Mouse (Mus musculus): ENCODE data around the gene Tor1aip1.

Tor1aip1 gene

DNA sequence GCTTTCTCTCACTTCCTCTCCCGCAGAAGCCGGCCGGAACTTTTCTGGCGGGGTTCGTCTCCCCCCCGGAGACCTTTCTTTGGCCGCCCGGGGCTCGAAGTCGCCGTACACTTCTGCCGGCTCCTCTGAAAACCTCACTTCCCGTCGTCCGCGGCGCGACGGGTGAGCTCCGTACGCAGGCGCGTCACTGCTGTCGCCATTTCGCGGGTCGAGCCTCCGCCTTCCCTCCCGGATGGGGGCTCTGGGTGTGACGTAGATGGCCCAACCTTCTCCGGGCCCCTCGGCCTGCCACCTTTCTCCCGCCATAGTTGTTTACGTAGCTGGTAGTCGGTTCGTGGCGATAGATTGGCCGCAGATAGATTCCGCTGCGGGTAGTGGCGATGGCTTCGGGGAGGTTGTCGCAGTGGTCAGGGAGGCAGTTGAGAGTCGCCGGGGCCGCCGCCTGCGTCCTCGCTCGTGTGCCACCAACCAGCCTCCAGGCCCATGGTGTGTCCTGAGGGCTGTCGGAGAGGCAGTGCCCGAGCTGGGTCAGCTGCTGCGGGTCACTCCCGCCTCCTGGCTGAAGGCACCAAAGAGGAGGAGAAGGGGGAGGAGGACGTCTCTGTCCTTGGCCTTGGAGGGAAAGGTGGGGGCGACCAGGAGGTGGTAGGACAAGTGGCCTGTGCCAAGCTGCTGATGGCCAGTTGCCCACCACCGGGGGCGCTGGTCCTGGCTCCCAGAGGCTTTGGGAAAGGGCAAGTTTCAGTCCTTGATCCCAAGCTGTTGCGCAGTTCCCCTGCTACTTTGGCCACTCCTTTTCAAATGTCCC lies at the start of gene Tor1aip1:
Gene Tor1aip1, minus strand, starts transcription at position 551 of the 808 bp plus-strand sequence.
- peak; percentile 99 for DNase-seq

DNA sequence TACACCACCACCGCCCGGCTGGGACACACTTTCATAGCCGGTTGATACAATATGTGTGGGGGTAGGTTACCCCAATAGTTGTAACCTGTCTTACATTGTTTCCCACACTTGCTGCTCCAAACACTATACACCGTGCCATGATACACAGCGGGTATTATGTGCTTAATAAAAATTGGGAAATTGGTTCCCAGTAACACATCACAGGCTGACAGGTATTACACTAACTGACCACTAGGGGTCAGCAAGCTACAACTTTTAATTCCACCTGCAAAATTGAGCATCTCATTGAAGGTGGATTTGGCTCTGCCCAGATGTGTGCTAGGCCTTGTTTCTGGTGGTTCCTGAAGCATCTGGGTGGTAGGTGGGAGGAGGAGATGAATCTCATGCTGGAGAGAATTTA lies 49.5 kb upstream of the Tor1aip1 start:
- DNase-seq, result no peak

GRCm38 (mm10) chr1:156084603-156085002 lies 48.3 kb upstream of the Tor1aip1 start:
- DNase-seq, result no peak

GRCm38 (mm10) chr1:156077655-156078054 lies 41.4 kb upstream of the Tor1aip1 start:
- no peak for DNase-seq

- DNase-seq, result no peak
Observed at GRCm38 (mm10) chr1:156076474-156076873, 40.2 kb upstream of the Tor1aip1 start.

- no peak for DNase-seq
Observed at GRCm38 (mm10) chr1:156074575-156074974, 38.3 kb upstream of the Tor1aip1 start.

DNA sequence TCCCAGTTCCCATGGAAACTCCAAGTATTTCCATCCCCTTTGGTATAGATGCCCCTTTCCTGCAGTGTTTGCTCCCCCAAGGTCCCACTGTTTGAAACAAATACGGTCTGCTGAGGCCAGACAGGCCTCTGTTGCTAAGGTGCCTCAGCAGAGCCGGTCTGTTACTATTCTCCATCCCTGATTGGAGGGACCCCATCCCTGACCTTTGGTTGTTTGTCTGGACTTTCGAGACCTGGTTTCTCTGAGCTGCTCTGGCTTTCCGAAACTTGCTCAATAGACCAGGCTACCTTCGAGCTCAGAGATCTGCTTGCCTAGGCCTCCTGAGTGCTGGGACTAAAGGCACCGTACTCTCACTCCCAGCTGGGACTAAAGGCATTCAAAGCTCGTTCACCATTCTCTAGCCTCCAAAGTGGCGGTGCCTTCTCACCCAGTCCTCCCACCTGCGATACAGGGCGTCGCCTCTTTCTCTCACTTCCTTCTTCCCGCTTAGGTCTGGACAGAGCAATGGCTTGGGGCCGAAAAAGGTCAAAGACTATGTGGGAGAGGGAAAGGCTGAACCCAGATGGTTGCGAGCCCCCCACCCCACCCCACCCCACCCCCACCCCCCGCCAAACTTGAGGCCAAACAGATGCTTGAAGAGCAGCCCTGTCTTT lies 37.0 kb upstream of the Tor1aip1 start:
- DNase-seq, result no peak

GRCm38 (mm10) chr1:156070106-156070505 lies 33.8 kb upstream of the Tor1aip1 start:
- no peak for DNase-seq

- no peak for DNase-seq
Observed at GRCm38 (mm10) chr1:156066133-156066532, 29.9 kb upstream of the Tor1aip1 start.

- no peak for DNase-seq
Observed at GRCm38 (mm10) chr1:156062193-156062592, 25.9 kb upstream of the Tor1aip1 start.

- DNase-seq, result no peak
Observed at GRCm38 (mm10) chr1:156058207-156058606, 21.9 kb upstream of the Tor1aip1 start.

- DNase-seq, result peak; percentile 53
Observed at GRCm38 (mm10) chr1:156046688-156047087, 10.4 kb upstream of the Tor1aip1 start.

DNA sequence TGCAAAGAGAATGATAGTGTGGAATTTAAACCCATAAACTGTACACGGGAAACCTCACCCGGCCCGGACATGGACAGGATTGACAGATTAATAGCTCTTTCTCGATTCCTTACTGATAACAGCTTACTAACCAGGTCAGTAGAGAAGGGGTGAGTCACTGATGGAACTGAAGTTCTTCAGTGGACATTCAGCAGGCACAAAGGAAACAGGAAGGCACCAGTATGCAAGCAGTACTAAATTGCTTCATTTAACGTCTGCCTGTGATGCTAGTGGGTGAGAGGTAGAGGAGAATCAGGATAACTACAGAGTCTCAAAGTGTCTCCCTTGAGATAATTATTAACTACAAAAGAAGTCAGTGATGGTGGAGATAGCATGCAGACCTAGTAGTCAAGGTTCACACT lies 7.9 kb upstream of the Tor1aip1 start:
- DNase-seq, result no peak

- DNase-seq, result no peak
Observed at GRCm38 (mm10) chr1:156043027-156043426, 6.7 kb upstream of the Tor1aip1 start.

DNA sequence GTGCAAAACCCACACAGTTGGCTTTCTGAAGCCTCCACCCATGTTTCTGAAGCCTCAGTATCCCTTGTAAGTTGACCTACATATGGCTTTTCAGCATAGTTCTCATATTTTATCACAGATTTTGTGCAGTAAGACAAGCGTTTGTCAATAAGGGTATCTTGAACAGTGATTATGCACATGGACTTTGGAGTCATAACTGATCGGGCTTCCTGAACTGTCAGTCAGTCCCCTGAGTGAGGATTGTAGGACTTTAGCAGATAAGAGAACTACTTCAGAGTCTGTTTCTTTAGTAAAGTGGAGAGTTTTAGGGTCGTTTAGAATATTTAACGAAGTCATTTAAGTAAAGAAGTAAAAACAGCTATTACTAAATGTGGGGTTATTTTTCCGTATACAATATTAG lies 6.2 kb upstream of the Tor1aip1 start:
- DNase-seq, result no peak

DNA sequence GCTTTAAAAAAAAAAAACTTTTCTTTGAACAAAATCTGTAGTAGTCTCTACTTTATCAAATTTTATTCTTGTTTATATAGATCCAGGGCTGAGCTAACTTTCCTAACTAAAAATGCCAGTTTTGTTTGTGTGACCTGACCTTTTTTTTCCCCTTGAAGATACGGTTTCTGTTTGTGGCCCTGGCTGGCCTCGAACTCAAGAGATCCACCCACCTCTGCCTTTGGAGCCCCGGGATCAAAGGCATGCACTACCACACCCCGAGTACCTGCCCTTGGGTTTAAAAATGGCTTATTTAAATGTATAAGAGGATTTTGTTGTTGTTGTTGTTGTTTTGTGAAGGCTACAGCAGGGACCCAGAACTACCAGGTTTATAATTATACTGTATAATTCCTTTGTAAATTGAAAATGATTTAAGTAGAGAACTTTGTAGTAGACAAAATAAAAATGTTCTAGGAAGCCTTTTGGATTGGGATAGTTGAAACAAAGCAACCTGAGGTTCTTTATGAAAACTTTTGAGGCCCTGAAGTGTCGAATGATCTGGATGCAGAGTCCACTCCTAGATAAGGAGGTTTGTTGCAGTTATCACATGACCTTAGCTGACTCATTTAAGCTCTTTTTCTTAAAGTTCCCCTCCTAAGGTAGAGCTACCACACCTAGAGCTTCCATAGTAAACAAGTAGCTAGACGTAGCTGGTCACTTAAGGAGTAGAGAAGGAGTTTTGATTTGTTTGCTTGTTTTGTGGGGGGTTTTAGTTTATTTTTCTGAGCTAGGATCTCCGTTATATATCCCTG lies 5.4 kb upstream of the Tor1aip1 start:
- no peak for DNase-seq

DNA sequence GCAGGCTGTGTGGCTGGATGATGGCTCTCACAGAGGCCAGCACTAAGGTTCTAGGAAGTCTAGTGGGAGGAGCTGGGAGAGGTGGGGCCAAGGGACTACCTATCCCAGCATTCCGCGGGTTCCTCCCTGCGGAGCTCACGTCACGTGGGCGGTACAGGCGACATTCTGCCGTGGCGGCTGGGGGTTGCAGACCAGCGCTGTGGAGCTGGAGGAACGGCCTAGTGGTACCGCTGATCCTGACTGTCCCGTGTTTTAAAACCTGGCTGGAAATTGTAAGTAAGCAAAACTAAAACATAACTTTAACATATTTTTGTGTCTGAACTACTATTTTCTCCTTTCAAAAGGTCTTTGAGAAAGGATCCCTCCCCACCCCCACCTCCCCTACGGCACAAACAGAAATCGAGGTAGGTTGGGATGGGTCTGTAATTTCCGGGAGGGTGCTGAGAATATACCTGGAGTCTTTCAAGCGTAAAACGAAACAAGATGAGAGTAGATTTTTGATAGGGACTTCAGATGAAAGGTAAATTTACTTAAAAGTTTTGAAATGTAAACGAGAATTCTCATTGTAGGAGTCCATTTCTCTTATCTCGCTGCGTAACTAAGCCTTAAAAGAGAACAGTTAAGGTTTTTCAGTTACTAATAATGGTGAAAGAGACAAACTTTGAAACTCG lies 4.6 kb upstream of the Tor1aip1 start:
- DNase-seq, result peak; percentile 91

DNA sequence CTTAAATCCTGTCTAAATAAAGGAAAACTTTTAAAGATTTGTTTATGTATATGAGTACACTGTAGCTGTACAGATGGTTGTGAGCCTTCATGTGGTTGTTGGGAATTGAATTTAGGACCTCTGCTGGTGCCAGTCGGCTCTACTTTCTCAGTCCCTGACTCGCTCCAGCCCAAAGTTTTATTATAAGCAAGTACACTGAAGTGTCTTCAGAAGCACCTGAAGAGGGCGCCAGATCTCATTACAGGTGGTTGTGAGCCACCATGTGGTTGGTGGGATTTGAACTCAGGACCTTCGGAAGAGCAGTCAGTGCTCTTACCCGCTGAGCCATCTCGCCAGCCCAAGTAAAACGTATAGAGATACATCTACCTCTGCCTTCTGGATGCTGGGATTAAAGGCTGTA lies 3.7 kb upstream of the Tor1aip1 start:
- DNase-seq, result peak; percentile 33

- peak; percentile 38 for DNase-seq
Observed at GRCm38 (mm10) chr1:156037144-156037583, 884 bp upstream of the Tor1aip1 start.

- no peak for DNase-seq
Observed at GRCm38 (mm10) chr1:156035269-156035929, 881 bp downstream of the Tor1aip1 start, which contains the start of gene Tor1aip2. Gene Tor1aip2, plus strand, starts transcription at chr1:156035403.

GRCm38 (mm10) chr1:156034661-156035060 lies 1.6 kb downstream of the Tor1aip1 start:
- DNase-seq, result no peak

DNA sequence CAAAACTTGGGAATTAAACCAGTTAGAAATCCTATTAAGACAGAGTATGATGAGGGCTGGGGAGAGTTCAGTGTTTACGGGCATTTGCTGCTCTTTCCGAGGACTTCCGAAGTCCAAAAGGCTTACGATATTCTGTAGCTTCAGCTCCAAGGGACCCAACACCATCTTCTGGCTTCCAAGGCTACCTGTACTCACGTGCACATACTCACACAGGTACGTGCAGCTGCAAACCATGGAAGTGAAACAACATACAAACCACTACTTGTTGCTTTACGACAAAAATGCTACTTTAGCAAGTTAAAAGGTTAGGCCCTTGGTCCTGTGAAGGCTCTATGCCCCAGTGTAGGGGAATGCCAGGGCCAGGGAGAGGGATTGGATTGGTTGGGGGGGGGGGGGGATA lies 2.4 kb downstream of the Tor1aip1 start:
- DNase-seq, result no peak
